Mouse (Mus musculus) hematopoietic stem cell, adult 5-6 weeks (primary cell): Measurements from ENCODE around the gene Ssh2. TPM values are rescaled to one million over a fixed set of nuclear protein-coding genes. Genes with fewer than 3 reads are reported as not detected.

Experiments used
- ATAC-seq, 2 experiments: fragments of 125-278 bp in 1 of 2; replicated peaks in 1 of 2; 2 replicates each; pipeline ENCODE4 v1.8.0; 2016 to 2017; ENCODE audit warnings: inconsistent platforms in 2 of 2, mild to moderate bottlenecking in 2 of 2, moderate number of reproducible peaks in 2 of 2, low read depth in 1 of 2, moderate TSS enrichment in 1 of 2; ENCODE audit not compliant: low FRiP score in 2 of 2, poor library complexity in 2 of 2, severe bottlenecking in 2 of 2, insufficient read depth in 1 of 2, low TSS enrichment in 1 of 2
- total RNA-seq: library from RNA; stranded (forward); fragments of 172-1452, 232-1000 nt; gene quantifications from 2 replicates; pipeline ENCODE4 v1.2.3, GENCODE M21; 2017

The Ssh2 gene
- total RNA-seq, 1 experiment from 2014 or later = 45.0 TPM

- ATAC-seq = no peak
These were observed 81.2 kb downstream of the Ssh2 start for GRCm38 (mm10) chr11:77297246-77297645.

DNA sequence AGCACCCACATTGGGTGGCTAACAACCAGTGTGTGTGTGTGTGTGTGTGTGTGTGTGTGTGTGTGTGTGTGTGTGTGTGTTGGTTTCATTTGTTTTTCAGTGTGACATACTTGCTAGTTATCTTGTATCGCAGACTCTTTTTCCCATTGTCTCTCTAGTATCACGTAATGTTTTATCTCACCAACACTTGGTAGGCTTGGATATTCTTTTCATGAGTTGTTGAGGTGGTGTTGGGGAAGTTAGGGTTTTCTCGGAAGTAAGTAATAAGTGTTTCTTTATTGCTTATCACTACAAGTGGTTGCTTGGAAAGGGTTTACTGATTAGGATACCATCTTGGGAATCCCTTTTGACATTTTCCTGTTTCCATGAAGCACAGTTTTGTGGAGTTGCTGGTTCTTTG is 91.1 kb downstream of the Ssh2 start:
- ATAC-seq = no peak

DNA sequence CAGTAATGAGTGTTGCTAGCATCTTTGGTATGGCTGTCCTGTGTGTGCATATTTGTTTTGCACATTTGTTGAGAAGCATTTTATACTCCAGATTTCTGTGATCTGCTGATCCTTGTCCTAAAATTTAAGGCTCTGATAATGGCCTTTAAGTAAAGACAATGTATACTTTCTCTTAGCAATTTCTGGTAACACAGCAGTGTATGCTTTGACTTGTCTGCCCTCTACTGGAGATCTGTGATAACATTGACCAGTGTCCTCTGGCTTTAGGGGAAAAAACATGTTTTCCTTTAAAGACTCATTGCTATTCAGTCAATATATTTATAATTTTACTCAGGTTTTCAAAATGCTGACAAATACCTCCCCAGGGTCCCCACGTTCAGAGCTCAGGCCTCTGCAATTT is 92.4 kb downstream of the Ssh2 start:
- ATAC-seq = peak in 1 of 2 experiments; percentile 49; a peak in 1 of 4 replicates

DNA sequence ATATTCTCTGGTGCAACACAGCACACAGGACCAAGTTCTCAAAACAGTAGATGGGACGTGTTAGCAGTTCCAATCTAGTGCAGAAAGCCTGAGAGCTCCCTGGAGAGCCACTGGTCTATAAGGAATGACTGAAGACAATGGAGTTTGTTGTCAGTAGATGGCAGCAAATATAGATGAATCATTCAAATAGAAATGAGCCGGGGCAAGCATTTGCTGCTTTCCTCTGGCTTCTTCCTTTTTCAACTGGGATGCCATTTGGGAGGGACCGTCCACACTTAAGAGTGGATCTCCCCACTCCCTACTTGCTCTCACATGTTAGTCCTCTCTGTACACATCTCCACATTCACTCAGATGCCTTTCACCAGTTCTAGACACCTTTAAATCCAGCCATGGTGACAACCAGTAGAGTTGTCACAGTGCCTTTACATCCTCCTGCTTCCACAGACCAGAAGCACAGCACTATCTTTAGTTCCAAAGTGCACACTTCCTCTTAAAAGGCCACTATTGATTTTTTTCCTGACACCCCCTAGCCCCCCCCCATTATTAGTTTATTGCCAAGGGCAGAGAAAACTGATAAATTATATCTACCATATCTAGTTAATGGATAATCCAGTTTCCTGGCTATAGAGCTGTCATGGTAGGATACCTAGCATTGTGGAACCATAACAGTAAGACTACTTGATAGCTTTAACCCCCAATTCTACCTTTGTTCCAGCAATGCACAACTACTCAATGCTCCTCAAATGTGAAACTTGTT is 101.8 kb downstream of the Ssh2 start:
- ATAC-seq = 0 out of 4 replicates have a peak, but pooled peaks of 1 of the 2 experiments have one; percentile 42

GRCm38 (mm10) chr11:77318478-77319118 is 102.5 kb downstream of the Ssh2 start:
- ATAC-seq = no peak

DNA sequence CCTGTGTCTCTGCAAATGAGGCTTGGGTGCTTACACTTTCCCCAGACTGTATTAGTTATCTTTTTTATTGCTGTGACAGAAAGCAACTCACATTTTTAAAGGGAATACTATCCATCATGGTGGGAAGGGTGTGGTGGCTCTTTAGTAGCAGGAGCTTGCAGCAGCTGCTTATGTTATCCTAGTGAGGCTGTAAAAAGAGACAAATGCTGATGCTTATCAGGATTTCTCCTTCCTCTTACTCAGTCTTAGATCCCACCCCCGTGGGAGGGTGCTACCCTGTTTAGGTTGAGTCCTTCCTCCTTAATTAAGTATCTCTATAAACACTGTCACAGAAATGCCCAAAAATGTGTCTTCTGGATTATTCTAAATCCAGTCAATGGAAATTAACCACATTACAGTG is 105.1 kb downstream of the Ssh2 start:
- ATAC-seq = no peak

DNA sequence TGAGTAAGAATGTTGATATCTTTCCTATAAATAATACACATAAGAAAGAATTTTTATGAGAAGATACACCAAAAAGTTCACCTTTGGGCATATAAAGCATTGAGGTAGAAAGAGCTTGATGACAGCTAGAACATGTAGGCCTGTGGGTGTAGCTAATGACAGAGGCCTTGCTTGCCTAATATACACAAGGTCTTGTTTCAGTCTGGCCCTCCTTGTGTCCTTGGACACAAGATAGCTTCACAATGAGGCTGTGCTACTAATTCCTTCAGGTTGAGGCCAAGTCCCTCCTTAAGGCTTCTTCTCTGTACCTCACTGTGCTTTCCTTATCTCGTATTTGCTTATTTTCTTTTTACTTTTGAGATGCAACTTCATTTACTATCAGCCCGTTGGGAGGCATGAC is 114.4 kb downstream of the Ssh2 start:
- no peak for ATAC-seq

DNA sequence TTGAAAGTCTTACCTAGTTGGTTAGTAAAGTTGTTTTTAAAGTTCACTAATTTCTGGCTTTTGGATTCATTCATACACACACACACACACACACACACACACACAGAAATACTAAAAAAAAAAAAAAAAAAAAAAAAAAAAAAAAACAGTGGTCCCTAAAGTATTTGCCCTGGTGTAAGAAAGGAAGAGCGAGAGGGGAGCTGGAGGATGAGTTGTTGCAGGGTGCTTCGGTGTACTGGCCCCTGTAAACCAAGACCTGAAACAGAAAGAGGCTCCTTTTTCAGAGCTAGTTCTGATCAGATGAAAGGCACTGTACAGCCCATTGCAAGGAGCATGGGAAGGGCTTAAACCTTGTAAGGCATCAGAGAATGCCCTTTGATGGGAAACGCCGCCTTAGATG is 131.2 kb downstream of the Ssh2 start:
- no peak for ATAC-seq

DNA sequence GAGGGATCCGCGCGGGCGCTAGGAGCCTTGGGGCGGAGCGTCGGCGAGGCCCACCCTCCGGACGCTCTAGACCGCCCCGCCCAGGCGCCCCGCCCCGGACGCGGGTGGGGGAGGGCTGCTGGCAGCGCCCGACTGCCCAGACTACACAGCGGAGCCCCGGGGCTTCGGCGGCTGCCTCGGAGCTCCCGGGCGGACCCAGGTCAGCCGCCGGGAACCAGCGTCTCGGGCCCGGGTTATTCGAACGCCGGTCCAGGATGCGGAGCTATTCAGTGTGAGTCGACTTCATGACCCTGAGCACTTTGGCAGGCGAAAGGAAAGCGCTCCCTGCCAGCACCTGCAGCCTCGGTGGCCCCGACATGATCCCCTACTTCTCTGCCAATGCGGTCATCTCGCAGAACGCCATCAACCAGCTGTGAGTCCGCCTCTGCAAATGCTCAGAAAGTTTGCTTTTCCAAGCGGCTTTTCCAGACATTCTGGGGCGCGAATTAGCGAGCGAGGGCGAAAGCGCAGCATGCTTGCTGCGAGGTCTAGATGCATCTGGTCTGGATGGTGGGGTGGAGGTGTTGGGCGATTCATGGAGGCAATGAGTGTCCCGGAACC is 132.2 kb downstream of the Ssh2 start:
- peak; percentile 80 to 93 for ATAC-seq

- peak; percentile 68 to 79 for ATAC-seq
These were observed 132.9 kb downstream of the Ssh2 start for GRCm38 (mm10) chr11:77348985-77349384.

- ATAC-seq = no peak
These were observed 133.6 kb downstream of the Ssh2 start for GRCm38 (mm10) chr11:77349698-77350097.

GRCm38 (mm10) chr11:77355055-77355454 is 139.0 kb downstream of the Ssh2 start:
- ATAC-seq = no peak

- ATAC-seq = no peak
These were observed 141.8 kb downstream of the Ssh2 start for GRCm38 (mm10) chr11:77357839-77358238.

GRCm38 (mm10) chr11:77363476-77363875 is 147.4 kb downstream of the Ssh2 start:
- no peak for ATAC-seq

DNA sequence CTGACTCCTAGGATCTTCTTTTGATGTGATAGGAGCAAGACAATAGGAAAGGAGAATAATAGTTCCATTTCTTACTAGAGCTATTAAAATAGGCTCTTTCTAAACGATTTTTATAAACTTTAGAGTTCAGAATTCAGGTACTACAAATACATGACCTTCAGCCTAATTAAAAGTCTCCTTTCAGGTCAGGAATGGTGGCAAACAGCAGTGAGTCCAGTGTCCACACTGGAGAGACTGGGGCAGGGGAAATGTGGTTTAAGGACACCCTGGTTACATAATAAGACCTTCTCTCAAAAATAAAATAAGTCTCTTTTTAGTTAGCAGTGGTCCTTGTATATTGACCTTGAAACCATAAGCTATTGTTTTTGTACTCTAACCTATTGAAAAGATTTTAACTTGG is 148.3 kb downstream of the Ssh2 start:
- no peak for ATAC-seq

DNA sequence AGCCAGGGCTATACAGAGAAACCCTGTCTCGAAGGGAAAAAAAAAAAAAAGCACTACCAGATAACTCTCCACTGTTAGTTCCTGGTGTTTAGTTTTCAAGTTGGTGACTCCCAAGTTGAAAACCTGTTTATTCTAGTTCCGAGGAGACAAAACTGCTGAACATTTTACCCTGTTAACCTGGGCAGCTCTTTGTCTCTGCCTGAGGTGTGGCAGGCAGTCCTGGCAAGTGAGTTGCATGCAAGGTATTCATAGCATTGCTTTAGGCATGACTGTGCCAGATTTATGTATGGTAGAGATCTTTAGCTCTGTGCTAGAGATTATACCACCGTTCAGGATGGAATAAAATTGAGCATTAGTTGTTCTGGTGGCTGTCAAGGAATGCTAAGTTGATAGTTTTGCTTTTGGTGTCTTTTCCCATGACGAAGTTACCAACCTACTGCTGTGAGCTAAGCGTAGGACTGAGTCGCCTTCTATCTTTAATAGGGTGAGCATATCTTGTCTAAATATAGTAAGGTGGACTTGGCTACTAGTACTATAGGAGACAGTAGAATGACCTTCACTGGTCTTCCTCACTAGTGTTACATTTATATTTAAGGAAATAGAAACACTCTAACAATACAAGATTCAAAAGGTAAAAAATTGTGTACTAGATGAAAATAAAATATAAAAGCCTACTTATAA is 149.8 kb downstream of the Ssh2 start:
- ATAC-seq = no peak

DNA sequence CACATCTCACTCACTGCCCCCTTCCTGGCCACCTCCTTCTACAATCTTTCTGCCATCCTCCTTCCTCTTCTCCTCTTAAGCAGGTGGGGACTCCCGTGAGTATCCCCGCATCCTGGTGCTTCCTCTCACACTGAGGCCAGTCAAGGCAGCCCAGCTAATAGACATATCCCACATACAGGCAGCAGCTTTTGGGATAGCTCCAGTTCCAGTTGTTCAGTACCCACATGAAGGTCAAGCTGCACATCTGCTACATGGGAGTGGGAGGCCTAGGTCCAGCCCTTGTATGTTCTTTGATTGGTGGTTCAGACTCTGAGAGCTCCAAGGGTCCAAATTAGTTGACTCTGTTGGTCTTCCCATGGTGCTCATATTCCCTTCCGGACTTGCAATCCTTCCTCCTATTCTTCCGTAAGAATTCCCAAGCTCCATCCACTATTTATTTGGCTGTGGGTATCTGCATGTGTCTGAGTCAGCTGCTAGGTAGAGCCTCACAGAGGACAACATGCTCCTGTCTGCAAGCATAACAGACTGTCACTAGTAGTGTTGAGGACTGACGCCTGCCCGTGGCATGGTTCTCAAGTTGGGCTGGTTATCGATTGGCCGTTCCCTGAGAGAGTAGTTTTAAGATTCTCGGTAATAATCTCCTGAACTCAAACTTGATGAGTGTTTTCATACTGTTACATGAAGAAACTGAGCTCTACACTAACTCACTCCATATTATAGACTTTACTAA is 151.6 kb downstream of the Ssh2 start:
- ATAC-seq = no peak
